Mouse (Mus musculus): Measurements from ENCODE around the gene P2ry14. TPM values are rescaled to one million over a fixed set of nuclear protein-coding genes. Genes with fewer than 3 reads are reported as not detected.
A peak's percentile ranks its signal among the peaks of the same experiment; 100 is the strongest.
"Not testable (repeated sequence)": the region's sequence is repeated elsewhere in the genome, so short reads cannot be mapped to it uniquely, and the experiment has no call there.

The P2ry14 gene
- polyA plus RNA-seq, 1 experiment from 2014 or later: 3.3 TPM

DNA sequence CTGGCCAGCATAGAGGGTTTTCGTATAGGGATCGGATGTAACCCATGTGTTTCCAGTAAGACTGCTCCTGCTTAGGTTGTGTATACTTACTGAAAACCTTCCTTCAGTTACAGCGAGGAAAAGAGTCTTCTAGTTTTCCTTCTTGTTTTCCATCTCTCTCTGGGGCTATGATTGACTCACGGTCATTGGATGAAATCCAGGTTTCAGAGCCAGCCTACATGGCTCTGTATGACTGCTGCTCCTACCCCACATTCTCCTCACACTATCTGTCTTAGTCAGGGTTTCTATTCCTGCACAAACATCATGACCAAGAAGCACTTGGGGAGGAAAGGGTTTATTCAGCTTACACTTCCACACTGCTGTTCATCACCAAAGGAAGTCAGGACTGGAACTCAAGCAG lies 12.5 kb downstream of the P2ry14 start:
- not testable (repeated sequence) for H3K4me1 ChIP-seq (replicated peaks); ATAC-seq (ENCODE audit: low FRiP score, low read depth); H3K4me3 ChIP-seq; H3K9ac ChIP-seq; H3K27ac ChIP-seq (replicated peaks); H3K27me3 ChIP-seq; H3K36me3 ChIP-seq; H3K9me3 ChIP-seq; H3K4me2 ChIP-seq
- WGBS: 96% methylated on average over 4 of the region's 4 CpGs

DNA sequence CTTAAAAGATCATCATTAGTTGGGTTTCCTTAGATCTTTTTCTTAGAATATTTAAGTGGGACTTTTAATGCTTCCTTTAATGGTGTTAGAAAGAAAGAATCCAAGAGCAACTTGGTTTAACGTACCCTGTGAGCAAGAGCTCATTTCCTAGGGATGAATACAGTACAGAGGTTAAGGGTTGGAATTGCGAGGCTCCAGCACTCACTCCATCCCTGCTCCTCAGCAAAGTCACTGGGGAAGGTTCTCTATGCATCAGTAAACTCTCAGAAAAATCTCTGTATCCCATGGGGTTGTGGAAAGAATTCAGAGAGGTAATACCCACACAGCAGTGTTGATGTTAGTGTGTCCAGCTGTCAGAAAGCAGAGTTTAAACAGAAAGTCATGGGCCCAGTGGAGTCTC lies 13.3 kb downstream of the P2ry14 start:
- Histone ChIP-seq H3K4me3 (no peak overlapping the region), H3K9ac (no peak overlapping the region), H3K4me1 (replicated peaks) (no peaks in the 10 kb centered on the region), H3K27ac (replicated peaks) (no peak overlapping the region), H3K36me3 (no peaks in the 10 kb centered on the region), H3K4me2 (no peak overlapping the region), H3K27me3 (no peaks in the 10 kb centered on the region), H3K9me3 (no peaks in the 10 kb centered on the region)
- ATAC-seq (ENCODE audit: low FRiP score, low read depth): no peak
- WGBS: 90% methylated on average over 2 of the region's 2 CpGs

DNA sequence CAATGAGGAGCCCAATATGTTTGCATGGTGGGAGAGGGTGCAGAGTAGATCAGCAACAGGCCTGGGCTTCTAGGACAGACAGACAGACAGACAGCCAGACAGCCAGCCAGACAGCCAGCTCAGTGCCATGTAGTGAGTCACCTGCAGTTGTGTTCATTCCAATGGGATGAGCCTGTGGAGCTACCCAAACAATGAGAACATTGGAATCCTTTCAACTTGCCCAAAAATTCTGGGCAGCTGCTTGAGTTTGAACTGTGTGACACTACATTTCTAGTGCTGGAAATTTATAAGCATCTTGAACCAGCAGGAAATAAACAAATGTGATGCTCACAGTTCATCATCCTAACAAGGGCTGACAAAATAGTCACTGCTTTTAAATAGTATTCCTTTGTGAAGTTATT lies 13.8 kb downstream of the P2ry14 start:
- H3K36me3 ChIP-seq: no peaks in the 10 kb centered on the region
- no peaks in the 10 kb centered on the region for H3K4me1 ChIP-seq (replicated peaks)
- no peak overlapping the region for H3K27ac ChIP-seq (replicated peaks)
- no peak overlapping the region for H3K9ac ChIP-seq
- H3K4me3 ChIP-seq: no peak overlapping the region
- no peaks in the 10 kb centered on the region for H3K27me3 ChIP-seq
- no peak overlapping the region for H3K4me2 ChIP-seq
- H3K9me3 ChIP-seq: no peaks in the 10 kb centered on the region
- no peak for ATAC-seq (ENCODE audit: low FRiP score, low read depth)

DNA sequence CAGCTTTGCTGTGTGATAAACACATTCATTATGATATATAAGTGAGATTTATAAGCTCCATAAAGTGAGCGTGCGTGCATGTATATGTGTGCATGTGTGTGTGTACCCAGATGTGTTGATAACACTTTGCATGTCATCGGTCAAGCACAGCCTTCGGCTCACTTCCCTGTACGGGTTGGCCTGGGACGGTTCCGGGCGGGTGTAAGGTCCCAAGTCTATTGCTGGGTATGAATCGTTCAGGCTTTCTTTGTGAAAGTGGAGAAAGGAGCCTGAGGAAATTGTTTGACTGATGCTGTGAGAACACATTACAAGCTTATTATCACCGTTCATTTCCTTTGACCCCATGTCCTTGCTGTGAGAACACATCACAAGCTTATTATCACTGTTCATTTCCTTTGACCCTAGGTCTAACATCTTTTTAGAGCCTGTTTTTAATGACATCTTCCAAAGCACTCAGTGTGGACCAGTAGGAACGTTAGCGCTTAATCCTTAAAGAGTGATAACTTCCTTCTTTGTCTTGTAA lies 14.4 kb downstream of the P2ry14 start:
- H3K27ac ChIP-seq (replicated peaks): no peak overlapping the region

DNA sequence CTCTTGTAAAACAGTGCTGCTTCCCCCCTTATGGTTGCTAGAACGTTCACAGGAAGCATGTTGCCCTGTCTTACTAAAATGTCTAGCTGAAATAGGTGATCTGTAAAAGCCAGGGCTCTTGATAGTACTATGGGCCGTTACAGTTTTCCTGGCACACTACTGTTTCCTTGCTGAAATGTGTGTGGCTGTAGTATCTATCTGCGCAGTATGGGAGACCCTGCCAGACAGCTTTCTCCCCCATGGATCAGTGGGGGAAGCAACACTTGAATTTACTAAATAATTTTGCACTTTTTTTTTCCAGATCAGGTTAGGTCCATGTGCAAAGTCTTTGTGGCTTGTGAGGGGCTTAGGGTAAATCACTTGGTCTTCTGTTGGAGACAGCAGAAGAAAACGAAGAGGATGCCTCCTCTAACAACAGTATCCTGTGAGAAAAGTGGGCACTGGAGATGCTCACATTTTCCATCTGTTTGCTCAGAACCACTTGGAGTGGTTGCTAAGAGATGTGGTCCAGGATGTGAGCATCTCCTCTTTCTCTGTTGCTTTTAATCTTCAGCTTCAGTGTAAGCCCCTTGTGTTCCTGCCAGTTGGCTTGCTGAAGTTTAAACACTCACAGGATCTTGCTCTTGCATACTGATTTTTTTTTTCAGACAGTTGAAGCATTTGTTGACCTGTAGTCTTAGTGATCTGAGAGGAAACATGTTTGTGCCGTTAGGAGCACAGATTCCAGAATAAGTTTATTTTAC lies 17.3 kb downstream of the P2ry14 start:
- H3K27ac ChIP-seq (replicated peaks): peak overlapping the region; percentile 17; the same call in 1 of the 2 replicates
- H3K9ac ChIP-seq: no peak overlapping the region
- WGBS: 82% methylated on average over 5 of the region's 5 CpGs
- peak; percentile 66 for ATAC-seq (ENCODE audit: low FRiP score, low read depth)
- no peaks in the 10 kb centered on the region for H3K36me3 ChIP-seq
- H3K9me3 ChIP-seq: no peaks in the 10 kb centered on the region
- H3K4me1 ChIP-seq (replicated peaks): no peaks in the 10 kb centered on the region
- H3K27me3 ChIP-seq: no peaks in the 10 kb centered on the region
- no peak overlapping the region for H3K4me2 ChIP-seq
- no peak overlapping the region for H3K4me3 ChIP-seq

More for the DNA sequence above, 14.4 kb downstream of the P2ry14 start:
- Histone ChIP-seq H3K4me1 (replicated peaks) (no peaks in the 10 kb centered on the region), H3K27me3 (no peaks in the 10 kb centered on the region), H3K4me3 (no peak overlapping the region), H3K36me3 (no peaks in the 10 kb centered on the region), H3K9me3 (no peaks in the 10 kb centered on the region), H3K9ac (no peak overlapping the region), H3K4me2 (no peak overlapping the region)
- WGBS: 59% methylated on average over 12 of the region's 12 CpGs
- no peak for ATAC-seq (ENCODE audit: low FRiP score, low read depth)

DNA sequence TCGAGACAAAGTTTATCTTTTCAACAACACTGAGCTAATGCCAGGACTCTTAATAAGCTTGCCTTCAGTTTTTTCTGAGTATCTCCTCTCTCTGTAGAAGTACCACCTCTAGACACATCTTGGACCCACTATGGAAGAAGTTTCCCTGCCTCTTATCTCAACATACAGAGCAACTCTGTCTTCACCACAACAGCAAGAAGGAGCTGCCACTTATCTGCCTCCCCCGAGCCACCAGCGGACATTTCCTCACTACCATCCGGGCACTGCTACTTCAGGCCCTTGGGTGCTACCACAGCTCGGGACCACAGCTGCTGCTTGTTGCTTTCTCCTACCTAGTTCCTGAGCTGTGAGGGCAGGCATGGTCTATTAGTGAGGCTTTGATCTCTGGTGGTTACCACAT lies 20.2 kb downstream of the P2ry14 start:
- no peaks in the 10 kb centered on the region for H3K27me3 ChIP-seq
- H3K4me1 ChIP-seq (replicated peaks): no peaks in the 10 kb centered on the region
- no peak for ATAC-seq (ENCODE audit: low FRiP score, low read depth)
- H3K27ac ChIP-seq (replicated peaks): no peak overlapping the region
- no peaks in the 10 kb centered on the region for H3K36me3 ChIP-seq
- H3K4me2 ChIP-seq: no peak overlapping the region
- no peaks in the 10 kb centered on the region for H3K9me3 ChIP-seq
- no peak overlapping the region for H3K4me3 ChIP-seq
- WGBS: 92% methylated on average over 5 of the region's 5 CpGs
- no peak overlapping the region for H3K9ac ChIP-seq

DNA sequence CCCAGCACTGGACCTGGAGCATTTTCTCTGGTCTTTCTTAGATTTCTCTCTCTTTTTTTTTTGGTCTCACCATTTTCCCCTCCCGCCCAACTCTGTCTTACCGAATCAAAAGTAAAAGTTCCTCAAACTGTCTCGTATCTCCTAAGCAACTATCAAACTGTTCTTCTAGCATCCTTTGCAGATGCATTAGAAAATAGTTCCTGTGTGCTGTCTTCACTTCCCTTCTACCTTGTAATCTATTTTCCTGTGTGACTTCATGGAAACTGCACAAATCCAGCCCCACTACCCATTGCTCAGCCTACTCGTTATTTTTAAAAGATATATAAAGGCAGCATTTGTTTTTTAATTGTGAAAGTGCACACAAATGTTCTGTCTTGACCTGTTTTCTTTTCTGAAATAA lies 21.5 kb downstream of the P2ry14 start:
- no peak for ATAC-seq (ENCODE audit: low FRiP score, low read depth)
- Histone ChIP-seq H3K9ac (no peak overlapping the region), H3K36me3 (no peaks in the 10 kb centered on the region), H3K27me3 (no peaks in the 10 kb centered on the region), H3K4me3 (no peak overlapping the region), H3K27ac (replicated peaks) (no peak overlapping the region), H3K4me2 (no peak overlapping the region), H3K4me1 (replicated peaks) (no peaks in the 10 kb centered on the region), H3K9me3 (no peaks in the 10 kb centered on the region)
- WGBS: 85% methylated on average over 4 of the region's 4 CpGs

DNA sequence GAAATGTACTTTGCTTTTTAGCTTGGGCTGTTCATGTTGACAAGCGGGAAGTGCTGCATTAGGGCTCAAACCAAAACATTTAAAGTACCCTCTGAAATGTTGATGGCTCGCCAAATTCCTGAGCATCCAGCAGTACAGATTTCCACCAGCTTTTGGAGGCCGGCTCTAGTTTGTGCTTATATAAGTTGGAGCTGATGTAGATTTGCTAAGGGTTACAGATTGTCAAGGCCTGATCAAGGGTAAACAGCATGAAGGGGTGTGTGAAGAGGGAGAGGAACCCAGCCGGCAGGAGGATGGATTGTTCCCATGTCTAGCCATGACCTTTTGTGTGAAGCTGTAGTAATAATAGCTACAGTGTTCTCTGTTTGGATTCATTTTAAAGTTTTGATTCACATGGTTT lies 22.3 kb downstream of the P2ry14 start:
- Histone ChIP-seq H3K4me3 (no peak overlapping the region), H3K4me1 (replicated peaks) (no peaks in the 10 kb centered on the region), H3K27ac (replicated peaks) (no peak overlapping the region), H3K4me2 (no peak overlapping the region), H3K27me3 (no peaks in the 10 kb centered on the region), H3K36me3 (no peaks in the 10 kb centered on the region), H3K9ac (no peak overlapping the region), H3K9me3 (no peaks in the 10 kb centered on the region)
- ATAC-seq (ENCODE audit: low FRiP score, low read depth): no peak
- WGBS: 77% methylated on average over 4 of the region's 4 CpGs

DNA sequence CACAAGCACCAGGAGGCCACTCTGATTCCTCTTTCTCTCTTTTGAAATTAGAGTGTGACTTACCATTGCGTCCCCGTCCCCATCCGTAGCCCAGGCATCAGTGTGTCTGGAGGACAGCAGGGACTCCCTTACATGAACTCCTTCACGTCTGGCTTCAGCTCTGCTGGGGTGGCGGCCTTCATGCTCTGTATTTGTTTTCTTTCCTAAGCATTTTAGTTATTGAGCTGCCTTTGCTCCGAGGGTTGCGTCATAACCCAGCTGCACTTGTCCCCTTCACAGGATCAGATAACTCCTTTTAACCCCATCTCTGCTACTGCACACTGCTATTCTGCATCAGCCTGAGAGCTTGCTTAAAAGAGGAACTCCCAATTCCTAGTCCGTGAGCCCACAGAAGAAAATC lies 23.0 kb downstream of the P2ry14 start:
- Histone ChIP-seq H3K9ac (no peak overlapping the region), H3K4me1 (replicated peaks) (no peaks in the 10 kb centered on the region), H3K9me3 (no peaks in the 10 kb centered on the region), H3K27ac (replicated peaks) (no peak overlapping the region), H3K27me3 (no peaks in the 10 kb centered on the region), H3K36me3 (no peaks in the 10 kb centered on the region), H3K4me2 (no peak overlapping the region), H3K4me3 (no peak overlapping the region)
- 71% methylated on average over 8 of the region's 8 CpGs for WGBS
- ATAC-seq (ENCODE audit: low FRiP score, low read depth): no peak

DNA sequence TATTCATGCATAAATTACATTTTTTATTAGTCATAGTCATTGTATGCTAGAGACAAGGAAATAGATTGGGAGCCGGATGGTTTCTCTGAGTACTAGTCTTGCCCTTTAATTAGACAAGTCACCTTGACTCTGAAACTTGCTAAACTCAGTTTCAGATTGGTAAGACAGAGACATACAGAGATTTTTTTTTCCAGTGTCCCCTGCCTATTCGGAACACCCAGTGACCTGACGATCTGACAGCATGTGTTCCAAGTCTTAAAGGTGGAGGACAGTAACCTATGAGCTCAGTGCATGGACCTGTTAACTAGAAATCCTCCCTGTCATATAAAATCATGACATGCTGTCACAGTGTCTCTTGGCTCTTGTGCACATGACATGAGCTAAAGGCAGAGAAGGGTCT lies 23.9 kb downstream of the P2ry14 start:
- no peak overlapping the region for H3K9ac ChIP-seq
- H3K9me3 ChIP-seq: no peaks in the 10 kb centered on the region
- no peaks in the 10 kb centered on the region for H3K36me3 ChIP-seq
- no peak overlapping the region for H3K4me2 ChIP-seq
- no peak overlapping the region for H3K4me3 ChIP-seq
- H3K4me1 ChIP-seq (replicated peaks): no peaks in the 10 kb centered on the region
- no peak for ATAC-seq (ENCODE audit: low FRiP score, low read depth)
- H3K27ac ChIP-seq (replicated peaks): no peak overlapping the region
- H3K27me3 ChIP-seq: no peaks in the 10 kb centered on the region
- WGBS: 83% methylated on average over 3 of the region's 3 CpGs

DNA sequence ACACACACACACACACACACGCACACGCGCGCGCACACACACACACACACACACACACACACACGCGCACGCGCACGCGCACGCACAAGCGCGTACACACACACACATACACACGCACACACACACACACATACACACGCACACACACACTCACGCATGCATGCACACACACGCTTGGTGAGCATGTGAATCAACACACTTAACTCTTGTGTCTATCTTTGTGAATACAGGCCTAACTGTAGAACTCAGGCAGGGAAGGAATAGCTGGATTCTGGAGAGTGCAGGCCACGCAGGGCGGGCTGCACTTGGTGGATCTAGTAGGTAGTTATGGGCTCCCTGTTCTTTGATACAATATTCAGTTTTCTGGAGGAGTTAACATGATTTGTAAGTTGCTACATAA lies 24.7 kb downstream of the P2ry14 start:
- Histone ChIP-seq H3K9me3 (no peaks in the 10 kb centered on the region), H3K36me3 (no peaks in the 10 kb centered on the region), H3K9ac (no peak overlapping the region), H3K27me3 (no peaks in the 10 kb centered on the region), H3K27ac (replicated peaks) (no peak overlapping the region), H3K4me1 (replicated peaks) (no peaks in the 10 kb centered on the region), H3K4me3 (no peak overlapping the region), H3K4me2 (no peak overlapping the region)
- ATAC-seq (ENCODE audit: low FRiP score, low read depth): no peak
- 85% methylated on average over 20 of the region's 20 CpGs for WGBS

DNA sequence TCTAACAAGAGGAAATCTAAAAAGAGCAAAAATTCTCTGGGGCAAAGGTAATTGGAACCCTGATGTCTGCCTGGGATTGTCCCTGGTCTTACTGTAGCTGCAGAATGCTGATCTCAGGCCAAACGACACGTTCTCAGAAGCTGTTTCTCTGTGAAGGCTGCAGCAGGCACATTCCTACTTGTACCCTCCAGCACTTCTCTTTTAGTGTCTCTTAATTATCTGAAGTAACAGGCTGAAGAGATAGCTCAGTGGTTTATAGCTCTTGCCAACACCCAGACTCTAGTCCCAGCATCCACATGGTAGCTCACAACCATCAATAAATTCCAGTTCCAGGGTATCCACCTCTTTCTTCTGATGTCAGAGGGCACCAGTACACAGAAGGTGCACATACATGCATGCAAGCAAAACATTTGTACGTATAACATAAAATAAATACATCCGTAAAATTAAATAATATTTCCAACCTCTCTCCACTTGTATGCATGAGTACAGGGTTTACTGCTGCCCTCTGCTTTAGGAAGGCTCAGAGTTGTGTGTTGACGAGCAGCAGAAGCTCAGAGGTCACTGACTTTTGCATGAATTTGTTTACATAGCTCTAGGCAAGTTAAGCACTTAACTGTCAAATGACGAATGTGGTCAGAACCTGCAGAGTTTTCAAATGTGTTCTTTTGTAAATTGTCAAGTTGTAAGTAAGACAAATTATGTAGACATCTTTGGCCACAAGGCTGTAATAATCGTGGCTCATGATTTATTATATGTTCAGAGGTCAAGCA lies 27.4 kb downstream of the P2ry14 start:
- H3K27ac ChIP-seq (replicated peaks): no peak overlapping the region
- H3K4me3 ChIP-seq: no peak overlapping the region
- no peaks in the 10 kb centered on the region for H3K36me3 ChIP-seq
- H3K4me2 ChIP-seq: no peak overlapping the region
- H3K9me3 ChIP-seq: no peaks in the 10 kb centered on the region
- ATAC-seq (ENCODE audit: low FRiP score, low read depth): no peak; the same call in 1 of the 2 replicates
- H3K9ac ChIP-seq: no peak overlapping the region
- WGBS: 66% methylated on average over 7 of the region's 7 CpGs
- no peaks in the 10 kb centered on the region for H3K4me1 ChIP-seq (replicated peaks)
- H3K27me3 ChIP-seq: no peaks in the 10 kb centered on the region
